Mouse (Mus musculus) brain, embryonic 14.5 days (tissue): ENCODE measurements around the gene D16Ertd472e. TPM values are rescaled to one million over a fixed set of nuclear protein-coding genes. Genes with fewer than 3 reads are reported as not detected.
A peak's percentile ranks its signal among the peaks of the same experiment; 100 is the strongest.

ENCODE experiments used
- DNase-seq: peaks from one replicate; pipeline ENCODE4 v3.0.0-alpha.2; 2011; ENCODE audit warnings: low read depth
- CTCF ChIP-seq: fragments of 200-500 bp; IDR thresholded peaks from 2 replicates; pipeline ENCODE4 v1.5.1; 2012; ENCODE audit warnings: inconsistent platforms, mild to moderate bottlenecking, moderate library complexity, borderline replicate concordance; ENCODE audit not compliant: insufficient read depth, insufficient read length; ENCODE audit errors: extremely low read depth
- POLR2A ChIP-seq: fragments of 200-500 bp; IDR thresholded peaks from 2 replicates; pipeline ENCODE4 v1.6.1; 2012; ENCODE audit warnings: mild to moderate bottlenecking, inconsistent platforms, borderline replicate concordance; ENCODE audit not compliant: poor library complexity, insufficient read depth, insufficient read length, severe bottlenecking; ENCODE audit errors: extremely low read depth
- polyA plus RNA-seq: library from polyadenylated mRNA; depleted of rRNA; stranded (reverse); fragments of >200 nt; gene quantifications from 2 replicates; pipeline ENCODE4 v1.2.3, GENCODE M21; 2012; rRNA removed

Gene D16Ertd472e
- polyA plus RNA-seq: 5.3 and 5.8 TPM in 2 replicates

GRCm38 (mm10) chr16:78576478-78577084, at the start of gene D16Ertd472e:
Gene D16Ertd472e (minus strand): TSS chr16:78576708.
- peak; percentile 95 for DNase-seq
- TF ChIP-seq POLR2A (peak; percentile 84), CTCF (no peak)

- DNase-seq: no peak
- TF ChIP-seq CTCF: no peak
- TF ChIP-seq POLR2A: no peak
Measured at GRCm38 (mm10) chr16:78622755-78623154, 46.2 kb upstream of the D16Ertd472e start.

GRCm38 (mm10) chr16:78619386-78619785, 42.9 kb upstream of the D16Ertd472e start:
- no peak for TF ChIP-seq POLR2A
- TF ChIP-seq CTCF: no peak
- no peak for DNase-seq

- no peak for TF ChIP-seq POLR2A
- TF ChIP-seq CTCF: no peak
Measured at GRCm38 (mm10) chr16:78617757-78618532, 41.4 kb upstream of the D16Ertd472e start.

GRCm38 (mm10) chr16:78606202-78606601, 29.7 kb upstream of the D16Ertd472e start:
- no peak for TF ChIP-seq POLR2A
- TF ChIP-seq CTCF: no peak
- DNase-seq: peak; percentile 39

More at GRCm38 (mm10) chr16:78617757-78618532, 41.4 kb upstream of the D16Ertd472e start:
- DNase-seq: no peak

GRCm38 (mm10) chr16:78598919-78599318, 22.4 kb upstream of the D16Ertd472e start:
- TF ChIP-seq POLR2A: no peak
- no peak for TF ChIP-seq CTCF
- DNase-seq: no peak

- TF ChIP-seq CTCF (no peak), POLR2A (no peak)
- no peak for DNase-seq
Measured at GRCm38 (mm10) chr16:78596381-78596780, 19.9 kb upstream of the D16Ertd472e start.

GRCm38 (mm10) chr16:78595821-78596220, 19.3 kb upstream of the D16Ertd472e start:
- TF ChIP-seq CTCF: no peak
- no peak for TF ChIP-seq POLR2A
- no peak for DNase-seq

GRCm38 (mm10) chr16:78594154-78594553, 17.6 kb upstream of the D16Ertd472e start:
- TF ChIP-seq CTCF (no peak), POLR2A (no peak)
- DNase-seq: no peak

GRCm38 (mm10) chr16:78591130-78591529, 14.6 kb upstream of the D16Ertd472e start:
- no peak for TF ChIP-seq CTCF
- no peak for TF ChIP-seq POLR2A
- DNase-seq: no peak

GRCm38 (mm10) chr16:78588821-78589220, 12.3 kb upstream of the D16Ertd472e start:
- TF ChIP-seq CTCF (no peak), POLR2A (no peak)
- no peak for DNase-seq
